Mouse (Mus musculus) lung, postnatal 0 days (tissue): ENCODE results near the gene Olfr10. TPM values are rescaled to one million over a fixed set of nuclear protein-coding genes. Genes with fewer than 3 reads are reported as not detected.

Experiments
- ATAC-seq: fragments of 200-750 bp; cut with Nextera tagmentation; 2 replicates; pipeline ENCODE4 v1.8.0; 2017; ENCODE audit warnings: moderate library complexity
- DNase-seq: peaks from one replicate; pipeline ENCODE4 v3.0.0-alpha.2; 2016; ENCODE audit warnings: low spot score
- H3K27ac ChIP-seq: fragments of 300-500 bp; sonication (generic); 2 replicates; pipeline ENCODE4 v1.5.1; 2014; ENCODE audit warnings: antibody characterized with exemption, mild to moderate bottlenecking, low read length, mixed read lengths
- H3K27me3 ChIP-seq: fragments of 300-500 bp; sonication (generic); replicated peaks from 2 replicates; pipeline ENCODE4 v1.6.1; 2014; ENCODE audit warnings: low read length, mixed read lengths; ENCODE audit not compliant: insufficient read depth
- H3K36me3 ChIP-seq: fragments of 300-500 bp; sonication (generic); 2 replicates; pipeline ENCODE4 v1.6.1; 2014; ENCODE audit warnings: low read length, mixed read lengths; ENCODE audit not compliant: insufficient read depth
- H3K4me1 ChIP-seq: fragments of 300-500 bp; sonication (generic); 2 replicates; pipeline ENCODE4 v1.6.1; 2014; ENCODE audit warnings: antibody characterized with exemption, low read depth, low read length, mixed read lengths; ENCODE audit not compliant: insufficient read depth
- H3K4me2 ChIP-seq: fragments of 300-500 bp; sonication (generic); replicated peaks from 2 replicates; pipeline ENCODE4 v1.6.1; 2014; ENCODE audit warnings: low read depth, mild to moderate bottlenecking, low read length, moderate library complexity, mixed read lengths
- H3K4me3 ChIP-seq: fragments of 300-500 bp; sonication (generic); 2 replicates; pipeline ENCODE4 v1.5.1; 2014; ENCODE audit warnings: low read depth, low read length
- H3K9ac ChIP-seq: fragments of 300-500 bp; sonication (generic); replicated peaks from 2 replicates; pipeline ENCODE4 v1.6.1; 2014; ENCODE audit warnings: low read depth, mild to moderate bottlenecking
- H3K9me3 ChIP-seq: fragments of 300-500 bp; sonication (generic); 2 replicates; pipeline ENCODE4 v1.6.1; 2016; ENCODE audit warnings: low read length, mixed read lengths
- CTCF ChIP-seq: IDR thresholded peaks from 2 replicates; pipeline ENCODE4 v1.5.1; 2016; ENCODE audit warnings: antibody characterized with exemption, mild to moderate bottlenecking
- EP300 ChIP-seq: IDR thresholded peaks from 2 replicates; pipeline ENCODE4 v1.6.1; 2016; ENCODE audit warnings: antibody characterized with exemption, mild to moderate bottlenecking, control low read depth
- WGBS: fragments of 180-500 bp; shearing (Covaris S2); extraction: QIAGEN DNeasy Blood & Tissue Kit; methylation state at CpG from one replicate; pipeline ENCODE4 v1.1.7; 2014; 5-methylcytosine and 5-hydroxymethylcytosine counted together
- polyA plus RNA-seq: library from polyadenylated mRNA; unstranded; fragments of >200 nt; fragmentation: Nextera tagmentation; extraction: Ambion mirVana; gene quantifications from 2 replicates; pipeline ENCODE4 v1.2.1, GENCODE M21; 2015

Olfr10 gene
- polyA plus RNA-seq, 1 experiment from 2014 or later, result not detected

GRCm38 (mm10) chr11:49337150-49337832 is 32.8 kb downstream of the Olfr10 start:
- TF ChIP-seq CTCF (no peak), EP300 (no peak)
- 54% methylated on average over 4 of the region's 4 CpGs for WGBS
- Histone ChIP-seq H3K4me1 (no peaks in the 10 kb centered on the region), H3K9ac (no peak overlapping the region), H3K27me3 (no peaks in the 10 kb centered on the region), H3K27ac (no peak overlapping the region), H3K4me2 (no peak overlapping the region), H3K4me3 (no peak overlapping the region), H3K9me3 (no peaks in the 10 kb centered on the region), H3K36me3 (no peaks in the 10 kb centered on the region)
- no peak for ATAC-seq
- DNase-seq, result no peak

Other genes starting within 250 kb of the Olfr10 start
- gene Tgtp2, start 240.5 kb upstream of the Olfr10 start, polyA plus RNA-seq, result 4.7 and 4.9 TPM in 2 replicates
- 11.7 and 13.1 TPM in 2 replicates for gene Ifi47, start 228.2 kb upstream of the Olfr10 start, polyA plus RNA-seq
- gene Olfr1396, start 189.9 kb upstream of the Olfr10 start, polyA plus RNA-seq, result not detected in 2 replicates
- not detected in 2 replicates for gene Olfr1395, start 162.5 kb upstream of the Olfr10 start, polyA plus RNA-seq
- gene Olfr1394, start 150.4 kb upstream of the Olfr10 start, polyA plus RNA-seq, result not detected in 2 replicates
- gene Btnl9, start 117.6 kb upstream of the Olfr10 start, polyA plus RNA-seq, result 0.56 and 0.82 TPM in 2 replicates
- gene Zfp62, start 101.4 kb upstream of the Olfr10 start, polyA plus RNA-seq, result 19.6 and 21.5 TPM in 2 replicates
- 90.2 and 94.5 TPM in 2 replicates for gene Mgat1, start 60.5 kb upstream of the Olfr10 start, polyA plus RNA-seq
- not detected in 2 replicates for gene Olfr1393, start 26.4 kb upstream of the Olfr10 start, polyA plus RNA-seq
- gene Olfr1392, start 19.5 kb upstream of the Olfr10 start, polyA plus RNA-seq, result 0.05 TPM in 1 of 2 replicates, not detected in the other
- not detected in 2 replicates for gene Olfr1391, start 18.0 kb downstream of the Olfr10 start, polyA plus RNA-seq
- gene Olfr1390, start 30.4 kb downstream of the Olfr10 start, polyA plus RNA-seq, result not detected in 2 replicates
- not detected in 2 replicates for gene Olfr1389, start 118.3 kb downstream of the Olfr10 start, polyA plus RNA-seq
- gene Olfr1388, start 131.9 kb downstream of the Olfr10 start, polyA plus RNA-seq, result not detected in 2 replicates
- gene Olfr1387, start 150.6 kb downstream of the Olfr10 start, polyA plus RNA-seq, result not detected in 2 replicates
- gene Olfr1386, start 160.3 kb downstream of the Olfr10 start, polyA plus RNA-seq, result not detected in 2 replicates
- not detected in 2 replicates for gene Olfr1385, start 184.3 kb downstream of the Olfr10 start, polyA plus RNA-seq
- gene Olfr1384, start 202.0 kb downstream of the Olfr10 start, polyA plus RNA-seq, result not detected in 2 replicates
- gene Olfr1383, start 214.9 kb downstream of the Olfr10 start, polyA plus RNA-seq, result not detected in 2 replicates
- gene Olfr1382, start 223.5 kb downstream of the Olfr10 start, polyA plus RNA-seq, result not detected in 2 replicates
- not detected in 2 replicates for gene Olfr1381, start 238.7 kb downstream of the Olfr10 start, polyA plus RNA-seq